Mouse (Mus musculus) CH12.LX (cell line): Measurements from ENCODE around the gene Fam90a1b. TPM values are rescaled to one million over a fixed set of nuclear protein-coding genes. Genes with fewer than 3 reads are reported as not detected.

Experiments used
- DNase-seq: peaks from one replicate; pipeline ENCODE4 v3.0.0-alpha.2; 2013; ENCODE audit errors: extremely low read depth
- H3K27ac ChIP-seq: 2 replicates; pipeline ENCODE4 v1.5.1; 2012; ENCODE audit warnings: low read depth, mild to moderate bottlenecking, control low read depth, moderate library complexity; ENCODE audit not compliant: insufficient read depth
- H3K27me3 ChIP-seq: replicated peaks from 2 replicates; pipeline ENCODE3; 2012; ENCODE audit warnings: inconsistent platforms
- H3K36me3 ChIP-seq, 2 experiments: replicated peaks in 1 of 2; 2 replicates each; pipeline versions ENCODE3 to v1.6.1; 2012; ENCODE audit warnings: inconsistent platforms in 1 of 2, low read length in 1 of 2, mild to moderate bottlenecking in 1 of 2, mixed read lengths in 1 of 2, moderate library complexity in 1 of 2; ENCODE audit not compliant: control insufficient read depth in 1 of 2, insufficient read depth in 1 of 2
- H3K4me1 ChIP-seq, 2 experiments: 2 replicates each; pipeline ENCODE4 v1.6.1; 2012; ENCODE audit warnings: inconsistent platforms in 1 of 2, moderate library complexity in 1 of 2; ENCODE audit not compliant: insufficient read depth in 2 of 2, control insufficient read depth in 1 of 2
- H3K4me2 ChIP-seq: 2 replicates; pipeline ENCODE4 v1.6.1; 2012; ENCODE audit warnings: low read depth, mild to moderate bottlenecking, control low read depth; ENCODE audit not compliant: poor library complexity, insufficient read depth, severe bottlenecking
- H3K4me3 ChIP-seq, 3 experiments: fragments of 150-350 bp in 1 of 3; sonication (generic) in 1 of 3; replicated peaks in 1 of 3; 2 replicates each; pipeline versions ENCODE3 to v1.5.1; 2011 to 2012; ENCODE audit warnings: low read depth in 2 of 3, low read length in 2 of 3, mild to moderate bottlenecking in 2 of 3, moderate library complexity in 2 of 3, control low read depth in 1 of 3, improper control_type of control experiment in 1 of 3, inconsistent platforms in 1 of 3, mixed read lengths in 1 of 3; ENCODE audit not compliant: poor library complexity in 1 of 3
- H3K79me2 ChIP-seq: replicated peaks from 2 replicates; pipeline ENCODE4 v1.6.1; 2012; ENCODE audit warnings: mild to moderate bottlenecking, moderate library complexity; ENCODE audit not compliant: control insufficient read depth, poor library complexity, insufficient read depth, severe bottlenecking; ENCODE audit errors: extremely low read depth
- H3K9ac ChIP-seq: 2 replicates; pipeline ENCODE4 v1.6.1; 2012; ENCODE audit warnings: low read depth, mild to moderate bottlenecking, control low read depth, moderate library complexity; ENCODE audit not compliant: insufficient read depth
- H3K9me3 ChIP-seq: replicated peaks from 2 replicates; pipeline ENCODE3; 2012; ENCODE audit warnings: low read length, inconsistent platforms, mixed read lengths
- ELF1 ChIP-seq: IDR thresholded peaks from 2 replicates; pipeline ENCODE4 v1.6.1; 2014; ENCODE audit warnings: low read depth, mild to moderate bottlenecking, inconsistent platforms, low read length, improper control_type of control experiment
- EP300 ChIP-seq: IDR thresholded peaks from 2 replicates; pipeline ENCODE4 v1.6.1; 2011; ENCODE audit warnings: low read length, improper control_type of control experiment
- ETS1 ChIP-seq: conservative IDR thresholded peaks from 2 replicates; pipeline ENCODE4 v1.6.1; 2012; ENCODE audit warnings: low read depth, mild to moderate bottlenecking, inconsistent platforms, low read length, improper control_type of control experiment, moderate library complexity
- GABPA ChIP-seq: IDR thresholded peaks from 2 replicates; pipeline ENCODE4 v1.6.1; 2012; ENCODE audit warnings: low read depth, low read length, improper control_type of control experiment, inconsistent platforms; ENCODE audit not compliant: insufficient replicate concordance
- HCFC1 ChIP-seq: IDR thresholded peaks from 2 replicates; pipeline ENCODE4 v1.6.1; 2012; ENCODE audit warnings: low read depth, mild to moderate bottlenecking, inconsistent platforms, low read length, improper control_type of control experiment
- IRF4 ChIP-seq: IDR thresholded peaks from 2 replicates; pipeline ENCODE4 v1.6.1; 2014; ENCODE audit warnings: low read depth, mild to moderate bottlenecking, inconsistent platforms, low read length, improper control_type of control experiment
- JUN ChIP-seq: IDR thresholded peaks from 2 replicates; pipeline ENCODE4 v1.6.1; 2011; ENCODE audit warnings: low read depth, mild to moderate bottlenecking, low read length, improper control_type of control experiment, moderate library complexity; ENCODE audit not compliant: insufficient read depth
- MAX ChIP-seq: IDR thresholded peaks from 2 replicates; pipeline ENCODE4 v1.6.1; 2011; ENCODE audit warnings: low read length, improper control_type of control experiment
- MXI1 ChIP-seq: IDR thresholded peaks from 2 replicates; pipeline ENCODE4 v1.6.1; 2011; ENCODE audit warnings: mild to moderate bottlenecking, low read depth, low read length, improper control_type of control experiment
- MYC ChIP-seq: IDR thresholded peaks from 2 replicates; pipeline ENCODE4 v1.6.1; 2011; ENCODE audit warnings: low read depth, mild to moderate bottlenecking, improper control_type of control experiment, low read length
- PAX5 ChIP-seq: IDR thresholded peaks from 2 replicates; pipeline ENCODE4 v1.6.1; 2012; ENCODE audit warnings: low read length, inconsistent platforms, mixed read lengths
- RCOR1 ChIP-seq: conservative IDR thresholded peaks from 2 replicates; pipeline ENCODE4 v1.6.1; 2012; ENCODE audit warnings: low read depth, mild to moderate bottlenecking, inconsistent platforms, low read length, improper control_type of control experiment
- SMC3 ChIP-seq: IDR thresholded peaks from 2 replicates; pipeline ENCODE4 v1.6.1; 2011; ENCODE audit warnings: low read depth, low read length, improper control_type of control experiment
- TCF12 ChIP-seq: IDR thresholded peaks from 2 replicates; pipeline ENCODE4 v1.6.1; 2014; ENCODE audit warnings: low read depth, mild to moderate bottlenecking, inconsistent platforms, low read length, improper control_type of control experiment
- UBTF ChIP-seq: IDR thresholded peaks from 2 replicates; pipeline ENCODE4 v1.6.1; 2012; ENCODE audit warnings: low read depth, mild to moderate bottlenecking, inconsistent platforms, low read length, improper control_type of control experiment, moderate library complexity
- USF2 ChIP-seq: conservative IDR thresholded peaks from 2 replicates; pipeline ENCODE4 v1.6.1; 2011; ENCODE audit warnings: low read depth, low read length, improper control_type of control experiment
- dilution Hi-C: fragments of 300-500 bp; cut with MboI; formaldehyde crosslinking; loops from 2 replicates; pipeline ENCODE4 v1.14.3; 2020; ENCODE audit warnings: low sequenced_read_pairs; ENCODE audit not compliant: extremely low pct_unique_long_range_greater_than_20kb, extremely low pct_ligation_motif_present
- in situ Hi-C: fragments of 300-500 bp; cut with MboI; formaldehyde crosslinking; loops from 3 replicates; pipeline ENCODE4 v1.14.3; 2019; ENCODE audit warnings: low sequenced_read_pairs, low pct_ligation_motif_present, low pct_unique_long_range_greater_than_20kb, mixed read lengths
- polyA plus RNA-seq: library from polyadenylated mRNA; unstranded; fragments of >175 nt; gene quantifications from 2 replicates; pipeline ENCODE4 v1.2.1, GENCODE M21; 2012; ENCODE audit warnings: low read depth; ENCODE audit not compliant: insufficient read length
- total RNA-seq, 2 experiments: library from RNA; depleted of rRNA; stranded (reverse); fragments of 300-350 nt in 1 of 2; fragments of >200 nt in 1 of 2; gene quantifications; 2 replicates each; pipeline ENCODE4 v1.2.3; 2012 to 2014

The Fam90a1b gene
- total and polyA plus RNA-seq, 3 experiments: 0.08 TPM; not detected in 2

DNA sequence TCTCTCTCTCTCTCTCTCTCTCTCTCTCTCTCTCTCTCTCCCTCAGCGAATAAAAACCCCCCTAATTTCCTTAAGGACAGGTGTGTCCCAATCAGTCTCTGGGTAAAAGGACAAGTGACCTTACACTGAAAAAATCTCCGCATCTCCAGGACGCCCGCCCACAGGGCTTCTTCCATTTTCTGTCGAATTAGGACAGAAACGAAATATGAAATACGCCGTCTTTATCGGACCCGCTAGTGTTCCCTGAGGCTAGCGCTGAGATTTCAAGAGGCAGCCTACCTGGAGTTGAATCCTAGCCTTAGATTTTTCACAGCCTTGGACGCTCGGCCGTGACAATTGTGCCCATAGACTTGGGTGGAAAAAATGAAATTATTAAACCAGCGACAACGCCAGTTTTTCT is 548 bp downstream of the Fam90a1b start:
- Histone ChIP-seq H3K27ac (no peak overlapping the region), H3K27me3 (peaks cover 3% of the 10 kb centered on the region), H3K4me3 (peak overlapping the region in 1 of 3 experiments; percentile 20), H3K9me3 (no peaks in the 10 kb centered on the region), H3K4me2 (peak overlapping the region; percentile 84)
- TF ChIP-seq MXI1 (no peak), HCFC1 (no peak), IRF4 (no peak), USF2 (no peak), ELF1 (no peak), PAX5 (no peak), UBTF (no peak), EP300 (no peak), RCOR1 (no peak), ETS1 (no peak), TCF12 (no peak), GABPA (no peak)
- TF ChIP-seq, all 38 proteins: peak for 0
- Histone ChIP-seq H3K4me1 (peaks cover 0 to 11% of the 10 kb centered on the region in 2 experiments; a peak in 2 of 4 replicates), H3K79me2 (no peaks in the 10 kb centered on the region), H3K9ac (no peak overlapping the region), H3K36me3 (no peaks in the 10 kb centered on the region)
- dilution Hi-C loops: no loop called here
- DNase-seq: no peak
- in situ Hi-C loops: no loop called here

DNA sequence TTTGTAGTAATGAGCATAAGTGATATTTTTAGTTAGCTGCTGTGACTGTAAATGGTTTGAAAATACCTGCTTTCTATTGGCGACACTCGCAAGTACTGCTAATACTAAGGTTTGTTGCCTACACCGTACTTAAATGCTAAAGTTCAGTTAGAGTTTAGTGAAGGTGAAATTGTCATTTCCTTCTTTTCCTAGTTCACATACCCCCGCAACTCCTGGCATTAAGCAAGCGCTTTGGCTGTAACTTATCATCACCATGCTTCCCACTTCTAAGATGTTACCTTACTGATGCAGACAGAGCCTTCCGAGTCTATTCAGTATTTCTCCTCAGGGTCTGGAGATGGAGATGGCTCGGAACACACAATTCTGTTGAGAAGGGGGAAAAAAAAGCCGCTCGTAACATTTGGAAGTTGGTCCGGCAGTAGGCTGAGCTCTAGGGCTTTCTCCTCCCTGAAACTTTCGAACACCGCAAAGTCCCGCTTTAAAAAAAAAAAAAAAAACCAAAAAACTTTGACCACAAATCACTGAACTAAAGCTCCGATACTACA is 1.1 kb downstream of the Fam90a1b start:
- Histone ChIP-seq H3K9me3 (no peaks in the 10 kb centered on the region), H3K27ac (no peak overlapping the region), H3K79me2 (no peaks in the 10 kb centered on the region), H3K4me1 (peaks cover 0 to 11% of the 10 kb centered on the region in 2 experiments; a peak in 2 of 4 replicates), H3K36me3 (no peaks in the 10 kb centered on the region), H3K9ac (no peak overlapping the region), H3K4me2 (peak overlapping the region; percentile 84), H3K4me3 (no peak overlapping the region), H3K27me3 (peaks cover 3% of the 10 kb centered on the region)
- dilution Hi-C loops (no loop called here), in situ Hi-C loops (no loop called here)
- no peak for DNase-seq
- TF ChIP-seq ETS1 (no peak), MXI1 (no peak), MYC (no peak), IRF4 (no peak), SMC3 (no peak), MAX (no peak), GABPA (no peak), JUN (no peak), ELF1 (no peak)
